Mouse (Mus musculus): ENCODE data around the gene Mex3a.

The Mex3a gene

GRCm38 (mm10) chr3:88505765-88506164 is 26.4 kb upstream of the Mex3a start:
- no peak for DNase-seq

- DNase-seq = no peak
Observed at GRCm38 (mm10) chr3:88509250-88509649, 22.9 kb upstream of the Mex3a start.

- peak; percentile 95 for DNase-seq
Observed at GRCm38 (mm10) chr3:88509692-88510420, 22.3 kb upstream of the Mex3a start, which contains the start of gene Lmna. TSS of gene Lmna (minus strand) at chr3:88509956.

GRCm38 (mm10) chr3:88510421-88511289 is 21.5 kb upstream of the Mex3a start:
- DNase-seq = no peak

- DNase-seq = no peak
Observed at GRCm38 (mm10) chr3:88511559-88511958, 20.6 kb upstream of the Mex3a start.

- no peak for DNase-seq
Observed at GRCm38 (mm10) chr3:88512141-88512895, 19.9 kb upstream of the Mex3a start.

GRCm38 (mm10) chr3:88512896-88513545 is 19.2 kb upstream of the Mex3a start:
- DNase-seq = no peak

GRCm38 (mm10) chr3:88513546-88514115 is 18.6 kb upstream of the Mex3a start:
- no peak for DNase-seq

GRCm38 (mm10) chr3:88514231-88515094 is 17.7 kb upstream of the Mex3a start:
- DNase-seq = no peak

GRCm38 (mm10) chr3:88515095-88515386 is 17.2 kb upstream of the Mex3a start:
- DNase-seq = no peak

- no peak for DNase-seq
Observed at GRCm38 (mm10) chr3:88516407-88516806, 15.8 kb upstream of the Mex3a start.

- no peak for DNase-seq
Observed at GRCm38 (mm10) chr3:88518411-88518810, 13.8 kb upstream of the Mex3a start.

- no peak for DNase-seq
Observed at GRCm38 (mm10) chr3:88520078-88520477, 12.1 kb upstream of the Mex3a start.

GRCm38 (mm10) chr3:88521156-88521555 is 11.0 kb upstream of the Mex3a start:
- no peak for DNase-seq

GRCm38 (mm10) chr3:88521803-88522331 is 10.3 kb upstream of the Mex3a start:
- peak; percentile 50 for DNase-seq

GRCm38 (mm10) chr3:88523027-88523426 is 9.2 kb upstream of the Mex3a start:
- no peak for DNase-seq

GRCm38 (mm10) chr3:88525021-88525420 is 7.2 kb upstream of the Mex3a start:
- no peak for DNase-seq

GRCm38 (mm10) chr3:88526157-88527131 is 5.8 kb upstream of the Mex3a start:
- peak; percentile 88 for DNase-seq

GRCm38 (mm10) chr3:88527565-88527964 is 4.6 kb upstream of the Mex3a start:
- DNase-seq = no peak

GRCm38 (mm10) chr3:88528646-88529045 is 3.5 kb upstream of the Mex3a start:
- no peak for DNase-seq

Measured in cerebellum, adult 9-11 months (tissue).